Mouse (Mus musculus) liver, embryonic 12.5 days (tissue): Measurements from ENCODE around the gene Slc39a3. TPM values are rescaled to one million over a fixed set of nuclear protein-coding genes. Genes with fewer than 3 reads are reported as not detected.
A peak's percentile ranks its signal among the peaks of the same experiment; 100 is the strongest.
"Not testable (repeated sequence)": the region's sequence is repeated elsewhere in the genome, so short reads cannot be mapped to it uniquely, and the experiment has no call there.

Experiments
- ATAC-seq: fragments of 200-750 bp; cut with Nextera tagmentation; 2 replicates; pipeline ENCODE4 v1.8.0; 2017; ENCODE audit warnings: moderate number of reproducible peaks, mild to moderate bottlenecking, moderate library complexity
- H3K27ac ChIP-seq: fragments of 300-500 bp; sonication (generic); 2 replicates; pipeline ENCODE4 v1.5.1; 2016; ENCODE audit warnings: mild to moderate bottlenecking
- H3K27me3 ChIP-seq: fragments of 300-500 bp; sonication (generic); replicated peaks from 2 replicates; pipeline ENCODE4 v1.6.1; 2016; ENCODE audit warnings: mild to moderate bottlenecking, moderate library complexity
- H3K36me3 ChIP-seq: fragments of 300-500 bp; sonication (generic); 2 replicates; pipeline ENCODE4 v1.6.1; 2016; ENCODE audit warnings: mild to moderate bottlenecking, moderate library complexity
- H3K4me1 ChIP-seq: fragments of 300-500 bp; sonication (generic); 2 replicates; pipeline ENCODE4 v1.6.1; 2016
- H3K4me2 ChIP-seq: fragments of 300-500 bp; sonication (generic); 2 replicates; pipeline ENCODE4 v1.6.1; 2016; ENCODE audit warnings: mild to moderate bottlenecking, moderate library complexity
- H3K4me3 ChIP-seq: fragments of 300-500 bp; sonication (generic); 2 replicates; pipeline ENCODE4 v1.5.1; 2016; ENCODE audit warnings: mild to moderate bottlenecking, moderate library complexity
- H3K9ac ChIP-seq: fragments of 300-500 bp; sonication (generic); 2 replicates; pipeline ENCODE4 v1.6.1; 2016; ENCODE audit warnings: mild to moderate bottlenecking, moderate library complexity
- H3K9me3 ChIP-seq: fragments of 300-500 bp; sonication (generic); replicated peaks from 2 replicates; pipeline ENCODE4 v1.6.1; 2016; ENCODE audit warnings: mild to moderate bottlenecking, moderate library complexity
- WGBS: fragments of 180-500 bp; shearing (Covaris S2); methylation state at CpG from one replicate; pipeline ENCODE4 v1.1.7; 2016; ENCODE audit not compliant: insufficient replicate concordance; 5-methylcytosine and 5-hydroxymethylcytosine counted together
- polyA plus RNA-seq: library from polyadenylated mRNA; unstranded; fragments of >200 nt; fragmentation: Nextera tagmentation; extraction: Ambion mirVana; gene quantifications from 2 replicates; pipeline ENCODE4 v1.2.1, GENCODE M21; 2016

Gene Slc39a3
- polyA plus RNA-seq, 1 experiment from 2014 or later, result 7.9 TPM

GRCm38 (mm10) chr10:81062710-81063109 is 25.5 kb upstream of the Slc39a3 start:
- Histone ChIP-seq H3K36me3 (peaks cover 8% of the 10 kb centered on the region; the same call in 1 of the 2 replicates), H3K27ac (no peak overlapping the region), H3K9me3 (no peaks in the 10 kb centered on the region), H3K9ac (no peak overlapping the region), H3K4me3 (no peak overlapping the region), H3K4me2 (no peak overlapping the region), H3K4me1 (peaks cover 19% of the 10 kb centered on the region), H3K27me3 (no peaks in the 10 kb centered on the region; the same call in 1 of the 2 replicates)
- 46% methylated on average over 4 of the region's 4 CpGs for WGBS
- ATAC-seq, result no peak

GRCm38 (mm10) chr10:81059603-81060543 is 22.6 kb upstream of the Slc39a3 start, which contains the start of gene Sgta:
Gene Sgta, minus strand, starts transcription at chr10:81060181.
- peaks cover 27% of the 10 kb centered on the region for H3K4me1 ChIP-seq
- peak; percentile 86 for ATAC-seq
- peak within 1 kb of the TSS; percentile 87 for H3K4me3 ChIP-seq
- H3K27ac ChIP-seq, result peak within 1 kb of the TSS; percentile 65
- no peaks in the 10 kb centered on the region for H3K9me3 ChIP-seq
- under 1% methylated on average over 48 of the region's 48 CpGs for WGBS
- H3K4me2 ChIP-seq, result peak within 1 kb of the TSS; percentile 88
- no peaks in the 10 kb centered on the region for H3K27me3 ChIP-seq
- H3K36me3 ChIP-seq, result peaks cover 19% of the 10 kb centered on the region
- peak within 1 kb of the TSS; percentile 80 for H3K9ac ChIP-seq

GRCm38 (mm10) chr10:81058896-81059295 is 21.7 kb upstream of the Slc39a3 start:
- Histone ChIP-seq H3K27ac (peak overlapping the region; percentile 6; the same call in 1 of the 2 replicates), H3K36me3 (peaks cover 23% of the 10 kb centered on the region), H3K9me3 (no peaks in the 10 kb centered on the region), H3K4me3 (peak overlapping the region; percentile 87), H3K4me1 (peaks cover 27% of the 10 kb centered on the region), H3K9ac (peak overlapping the region; percentile 80; the same call in 1 of the 2 replicates), H3K27me3 (no peaks in the 10 kb centered on the region), H3K4me2 (peak overlapping the region; percentile 88)
- ATAC-seq, result no peak
- WGBS, result 77% methylated on average over 6 of the region's 6 CpGs

- H3K4me2 ChIP-seq, result no peak overlapping the region
- H3K27me3 ChIP-seq, result no peaks in the 10 kb centered on the region
- 87% methylated on average over 23 of the region's 23 CpGs for WGBS
- no peaks in the 10 kb centered on the region for H3K9me3 ChIP-seq
- no peak overlapping the region for H3K9ac ChIP-seq
- ATAC-seq, result no peak
- no peak overlapping the region for H3K4me3 ChIP-seq
- no peak overlapping the region for H3K27ac ChIP-seq
- peaks cover 29% of the 10 kb centered on the region for H3K4me1 ChIP-seq
- H3K36me3 ChIP-seq, result peaks cover 23% of the 10 kb centered on the region
These were observed 20.3 kb upstream of the Slc39a3 start for GRCm38 (mm10) chr10:81057406-81058130.

GRCm38 (mm10) chr10:81055802-81056340 is 18.6 kb upstream of the Slc39a3 start:
- peaks cover 46% of the 10 kb centered on the region for H3K4me1 ChIP-seq
- H3K36me3 ChIP-seq, result peaks cover 40% of the 10 kb centered on the region
- not testable (repeated sequence) for H3K9me3 ChIP-seq, H3K27me3 ChIP-seq, H3K27ac ChIP-seq, H3K4me2 ChIP-seq, H3K4me3 ChIP-seq, H3K9ac ChIP-seq, ATAC-seq
- WGBS, result 73% methylated on average over 11 of the region's 11 CpGs

- 83% methylated on average over 6 of the region's 6 CpGs for WGBS
- H3K9me3 ChIP-seq, result no peaks in the 10 kb centered on the region
- ATAC-seq, result no peak
- no peak overlapping the region for H3K9ac ChIP-seq
- H3K4me2 ChIP-seq, result no peak overlapping the region
- no peak overlapping the region for H3K27ac ChIP-seq
- no peaks in the 10 kb centered on the region for H3K27me3 ChIP-seq
- peaks cover 47% of the 10 kb centered on the region for H3K36me3 ChIP-seq
- H3K4me1 ChIP-seq, result peaks cover 49% of the 10 kb centered on the region
- no peak overlapping the region for H3K4me3 ChIP-seq
These were observed 17.9 kb upstream of the Slc39a3 start for GRCm38 (mm10) chr10:81055169-81055568.

- Histone ChIP-seq H3K9me3 (no peaks in the 10 kb centered on the region), H3K9ac (no peak overlapping the region), H3K27ac (no peak overlapping the region), H3K4me3 (no peak overlapping the region), H3K36me3 (peaks cover 64% of the 10 kb centered on the region), H3K27me3 (no peaks in the 10 kb centered on the region), H3K4me1 (peaks cover 28% of the 10 kb centered on the region), H3K4me2 (no peak overlapping the region)
- 75% methylated on average over 5 of the region's 5 CpGs for WGBS
- ATAC-seq, result no peak
These were observed 15.4 kb upstream of the Slc39a3 start for GRCm38 (mm10) chr10:81052577-81052976.

- WGBS, result 39% methylated on average over 6 of the region's 6 CpGs
- Histone ChIP-seq H3K36me3 (peaks cover 75% of the 10 kb centered on the region), H3K4me1 (peaks cover 22% of the 10 kb centered on the region), H3K9me3 (no peaks in the 10 kb centered on the region), H3K27me3 (no peaks in the 10 kb centered on the region), H3K27ac (peak overlapping the region; percentile 61), H3K9ac (0 out of 2 replicates have a peak overlapping the region, but pooled peaks have one; percentile 32), H3K4me2 (peak overlapping the region; percentile 4; the same call in 1 of the 2 replicates), H3K4me3 (no peak overlapping the region)
- ATAC-seq, result peak; percentile 70
These were observed 13.9 kb upstream of the Slc39a3 start for GRCm38 (mm10) chr10:81051133-81051532.

- peak overlapping the region; percentile 61 for H3K27ac ChIP-seq
- peak; percentile 6; the same call in 1 of the 2 replicates for ATAC-seq
These were observed 13.4 kb upstream of the Slc39a3 start for GRCm38 (mm10) chr10:81050645-81051044.

GRCm38 (mm10) chr10:81045246-81045645 is 8.0 kb upstream of the Slc39a3 start:
- H3K4me3 ChIP-seq, H3K27ac ChIP-seq, H3K4me2 ChIP-seq, ATAC-seq, H3K9me3 ChIP-seq, H3K4me1 ChIP-seq, H3K9ac ChIP-seq, H3K27me3 ChIP-seq: not testable (repeated sequence)
- H3K36me3 ChIP-seq, result peaks cover 73% of the 10 kb centered on the region
- 86% methylated on average over 14 of the region's 14 CpGs for WGBS

More at GRCm38 (mm10) chr10:81050645-81051044, 13.4 kb upstream of the Slc39a3 start:
- Histone ChIP-seq H3K9ac (no peak overlapping the region), H3K4me3 (no peak overlapping the region), H3K36me3 (peaks cover 78% of the 10 kb centered on the region), H3K4me2 (no peak overlapping the region), H3K9me3 (no peaks in the 10 kb centered on the region), H3K4me1 (peaks cover 22% of the 10 kb centered on the region), H3K27me3 (no peaks in the 10 kb centered on the region)
- 62% methylated on average over 4 of the region's 4 CpGs for WGBS

GRCm38 (mm10) chr10:81041458-81042175 is 4.4 kb upstream of the Slc39a3 start:
- no peaks in the 10 kb centered on the region for H3K27me3 ChIP-seq
- H3K4me1 ChIP-seq, result peaks cover 15% of the 10 kb centered on the region
- 27% methylated on average over 13 of the region's 13 CpGs for WGBS
- H3K9me3 ChIP-seq, result no peaks in the 10 kb centered on the region
- no peak overlapping the region for H3K27ac ChIP-seq
- peaks cover 37% of the 10 kb centered on the region for H3K36me3 ChIP-seq
- H3K4me2 ChIP-seq, result no peak overlapping the region
- no peak for ATAC-seq
- H3K4me3 ChIP-seq, result no peak overlapping the region
- no peak overlapping the region for H3K9ac ChIP-seq
